Mouse (Mus musculus) right cerebral cortex, postnatal 36 days (tissue): Measurements from ENCODE around the gene Il22ra1.

ENCODE experiments used
- DNase-seq, 2 experiments: peaks; one replicate each; pipeline ENCODE4 v3.0.0; 2022; ENCODE audit warnings: low spot score in 2 of 2, mixed read lengths in 1 of 2

Gene Il22ra1

GRCm38 (mm10) chr4:135770611-135771305 is 42.8 kb downstream of the Il22ra1 start:
- no peak for DNase-seq

- no peak for DNase-seq
Measured at GRCm38 (mm10) chr4:135771592-135771991, 43.6 kb downstream of the Il22ra1 start.

- DNase-seq, result no peak
Measured at GRCm38 (mm10) chr4:135772671-135773070, 44.7 kb downstream of the Il22ra1 start.

GRCm38 (mm10) chr4:135774496-135774895 is 46.5 kb downstream of the Il22ra1 start:
- DNase-seq, result no peak

GRCm38 (mm10) chr4:135776850-135777249 is 48.9 kb downstream of the Il22ra1 start:
- no peak for DNase-seq

- no peak for DNase-seq
Measured at GRCm38 (mm10) chr4:135779661-135780060, 51.7 kb downstream of the Il22ra1 start.

- no peak for DNase-seq
Measured at GRCm38 (mm10) chr4:135780255-135780654, 52.3 kb downstream of the Il22ra1 start.

GRCm38 (mm10) chr4:135781304-135781703 is 53.3 kb downstream of the Il22ra1 start:
- no peak for DNase-seq

- no peak for DNase-seq
Measured at GRCm38 (mm10) chr4:135786581-135786980, 58.6 kb downstream of the Il22ra1 start.

- no peak for DNase-seq
Measured at GRCm38 (mm10) chr4:135787271-135787670, 59.3 kb downstream of the Il22ra1 start.

GRCm38 (mm10) chr4:135789135-135789534 is 61.2 kb downstream of the Il22ra1 start:
- no peak for DNase-seq

- no peak for DNase-seq
Measured at GRCm38 (mm10) chr4:135792821-135793220, 64.8 kb downstream of the Il22ra1 start.

- no peak for DNase-seq
Measured at GRCm38 (mm10) chr4:135797931-135798330, 70.0 kb downstream of the Il22ra1 start.

- peak; percentile 60 to 74 for DNase-seq
Measured at GRCm38 (mm10) chr4:135801543-135801942, 73.6 kb downstream of the Il22ra1 start.
